Mouse (Mus musculus) heart, adult 2 months (tissue): ENCODE data around the gene S100a3.

ENCODE experiments used
- CTCF ChIP-seq: fragments of 200-600 bp; IDR thresholded peaks from 2 replicates; pipeline ENCODE4 v1.8.1; 2022; ENCODE audit warnings: antibody characterized with exemption, mild to moderate bottlenecking, moderate library complexity
- POLR2A ChIP-seq: fragments of 200-500 bp; IDR thresholded peaks from 2 replicates; pipeline ENCODE4 v1.6.1; 2011; ENCODE audit warnings: mild to moderate bottlenecking, low read depth, low read length, control low read depth; ENCODE audit not compliant: insufficient read depth

DNA sequence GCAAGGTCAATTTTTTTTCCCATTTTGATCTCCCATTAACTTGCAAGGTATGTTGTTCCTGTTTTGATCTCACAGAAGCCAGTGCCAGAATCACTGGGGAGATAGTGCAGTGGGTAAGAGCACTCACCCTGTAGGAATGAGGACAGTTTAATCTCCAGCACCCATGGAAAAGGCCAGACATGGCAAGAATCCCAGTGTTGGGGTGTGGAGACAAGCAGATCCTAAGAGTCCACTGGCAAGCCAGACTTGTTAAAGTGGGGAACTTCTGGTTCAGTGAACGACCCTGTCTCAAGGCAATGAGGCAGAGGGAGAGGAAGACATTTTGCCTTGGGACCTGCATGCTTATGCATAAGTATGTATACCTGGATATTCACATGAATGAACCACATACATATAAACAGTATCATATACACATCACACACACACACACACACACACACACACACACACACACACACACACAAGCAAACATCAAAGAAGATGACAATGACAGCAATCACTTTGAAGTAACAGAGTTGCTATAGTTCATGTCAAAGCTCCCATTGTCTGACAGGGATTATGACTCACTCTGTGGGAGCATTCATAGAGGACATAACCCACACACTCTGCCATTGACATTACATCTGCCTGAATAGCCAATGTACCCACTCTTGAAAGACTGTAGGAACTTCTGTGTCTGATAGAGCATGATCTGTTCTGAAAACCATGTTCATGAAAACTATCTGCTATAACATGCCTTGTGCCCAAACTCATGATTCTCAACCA is 78.3 kb downstream of the S100a3 start:
- TF ChIP-seq CTCF (no peak), POLR2A (no peak)
